Mouse (Mus musculus) megakaryocyte, embryonic 14.5 days (primary cell): ENCODE measurements at regions not wholly inside any gene's neighbourhood (a gene's known extent, or its start where the extent isn't known, plus 50 kb on each side); places are given as distances from the start of the nearest gene placed in this dataset.

Experiments
- H3K27me3 ChIP-seq: replicated peaks from 2 replicates; pipeline ENCODE3; 2012; ENCODE audit warnings: inconsistent platforms
- H3K36me3 ChIP-seq: replicated peaks from 2 replicates; pipeline ENCODE3; 2012; ENCODE audit warnings: low read length, inconsistent platforms, mixed read lengths
- H3K4me1 ChIP-seq: 2 replicates; pipeline ENCODE4 v1.6.1; 2012; ENCODE audit warnings: inconsistent platforms
- H3K4me3 ChIP-seq: replicated peaks from 2 replicates; pipeline ENCODE3; 2012; ENCODE audit warnings: moderate library complexity, mild to moderate bottlenecking, inconsistent platforms
- H3K9me3 ChIP-seq: 2 replicates; pipeline ENCODE4 v1.6.1; 2012; ENCODE audit warnings: inconsistent platforms
- FLI1 ChIP-seq: IDR thresholded peaks from 2 replicates; pipeline ENCODE4 v1.6.1; 2012; ENCODE audit warnings: low read length, inconsistent platforms, mixed read lengths
- GATA1 ChIP-seq: IDR thresholded peaks from 3 replicates; pipeline ENCODE4 v1.6.1; 2012; ENCODE audit warnings: mixed read lengths, low read length, inconsistent platforms, borderline replicate concordance

- H3K4me1 ChIP-seq, result peaks cover 57% of the 10 kb centered on the region
- H3K4me3 ChIP-seq, result no peak overlapping the region
- H3K36me3 ChIP-seq, result no peaks in the 10 kb centered on the region
- no peaks in the 10 kb centered on the region for H3K27me3 ChIP-seq
- no peak for TF ChIP-seq GATA1
- TF ChIP-seq FLI1, result no peak
- H3K9me3 ChIP-seq, result no peaks in the 10 kb centered on the region
Measured at GRCm38 (mm10) chr2:148325854-148326387, 69.2 kb upstream of the Sstr4 start.

- H3K36me3 ChIP-seq, result no peaks in the 10 kb centered on the region
- H3K9me3 ChIP-seq, result no peaks in the 10 kb centered on the region
- H3K27me3 ChIP-seq, result no peaks in the 10 kb centered on the region
- H3K4me3 ChIP-seq, result no peak overlapping the region
- TF ChIP-seq FLI1, result no peak
- peaks cover 62% of the 10 kb centered on the region for H3K4me1 ChIP-seq
Measured at GRCm38 (mm10) chr2:148326414-148326813, 68.7 kb upstream of the Sstr4 start.

- TF ChIP-seq GATA1 (no peak), FLI1 (no peak)
- Histone ChIP-seq H3K9me3 (no peaks in the 10 kb centered on the region), H3K4me1 (peaks cover 66% of the 10 kb centered on the region), H3K4me3 (peak overlapping the region; percentile 30), H3K27me3 (no peaks in the 10 kb centered on the region), H3K36me3 (no peaks in the 10 kb centered on the region)
Measured at GRCm38 (mm10) chr2:148327552-148327951, 67.6 kb upstream of the Sstr4 start.

- H3K4me1 ChIP-seq, result peaks cover 70% of the 10 kb centered on the region
- H3K4me3 ChIP-seq, result no peak overlapping the region
- TF ChIP-seq GATA1 (no peak), FLI1 (no peak)
- no peaks in the 10 kb centered on the region for H3K27me3 ChIP-seq
- H3K36me3 ChIP-seq, result no peaks in the 10 kb centered on the region
- no peaks in the 10 kb centered on the region for H3K9me3 ChIP-seq
Measured at GRCm38 (mm10) chr2:148330368-148330767, 64.8 kb upstream of the Sstr4 start.

GRCm38 (mm10) chr2:148334555-148334954 is 60.6 kb upstream of the Sstr4 start:
- Histone ChIP-seq H3K9me3 (no peaks in the 10 kb centered on the region), H3K4me1 (peaks cover 68% of the 10 kb centered on the region), H3K36me3 (no peaks in the 10 kb centered on the region), H3K27me3 (no peaks in the 10 kb centered on the region), H3K4me3 (no peak overlapping the region)
- TF ChIP-seq FLI1 (no peak), GATA1 (no peak)

DNA sequence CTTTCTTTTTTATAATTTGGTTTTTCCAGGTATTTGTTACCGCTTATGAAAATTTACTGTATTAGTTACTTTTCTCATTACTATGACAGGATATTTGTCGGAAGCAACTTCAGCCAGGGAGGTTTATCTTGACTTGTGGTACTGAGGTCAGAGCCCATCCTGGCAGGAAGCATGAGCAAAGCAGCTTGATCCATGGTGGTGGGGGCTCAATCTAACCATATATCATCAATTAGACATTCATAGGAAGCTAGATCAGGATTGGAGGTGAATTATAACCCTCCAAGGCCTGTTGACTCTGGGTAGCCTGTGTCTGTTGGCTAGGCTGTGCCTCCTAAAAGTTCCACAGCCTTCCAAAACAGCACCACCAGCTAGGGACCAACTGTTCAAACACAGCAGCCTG is 58.5 kb upstream of the Sstr4 start:
- Histone ChIP-seq H3K9me3 (no peaks in the 10 kb centered on the region), H3K4me3 (peak overlapping the region; percentile 33), H3K36me3 (no peaks in the 10 kb centered on the region), H3K4me1 (peaks cover 64% of the 10 kb centered on the region), H3K27me3 (no peaks in the 10 kb centered on the region)
- TF ChIP-seq GATA1 (no peak), FLI1 (no peak)

- H3K27me3 ChIP-seq, result no peaks in the 10 kb centered on the region
- TF ChIP-seq GATA1 (no peak), FLI1 (no peak)
- H3K4me3 ChIP-seq, result peak overlapping the region; percentile 69
- H3K36me3 ChIP-seq, result no peaks in the 10 kb centered on the region
- no peaks in the 10 kb centered on the region for H3K9me3 ChIP-seq
- H3K4me1 ChIP-seq, result peaks cover 70% of the 10 kb centered on the region
Measured at GRCm38 (mm10) chr2:148338308-148338768, 56.8 kb upstream of the Sstr4 start.

GRCm38 (mm10) chr2:148338894-148339293 is 56.2 kb upstream of the Sstr4 start:
- TF ChIP-seq GATA1 (no peak), FLI1 (no peak)
- Histone ChIP-seq H3K36me3 (no peaks in the 10 kb centered on the region), H3K9me3 (no peaks in the 10 kb centered on the region), H3K27me3 (no peaks in the 10 kb centered on the region), H3K4me3 (no peak overlapping the region), H3K4me1 (peaks cover 73% of the 10 kb centered on the region)

DNA sequence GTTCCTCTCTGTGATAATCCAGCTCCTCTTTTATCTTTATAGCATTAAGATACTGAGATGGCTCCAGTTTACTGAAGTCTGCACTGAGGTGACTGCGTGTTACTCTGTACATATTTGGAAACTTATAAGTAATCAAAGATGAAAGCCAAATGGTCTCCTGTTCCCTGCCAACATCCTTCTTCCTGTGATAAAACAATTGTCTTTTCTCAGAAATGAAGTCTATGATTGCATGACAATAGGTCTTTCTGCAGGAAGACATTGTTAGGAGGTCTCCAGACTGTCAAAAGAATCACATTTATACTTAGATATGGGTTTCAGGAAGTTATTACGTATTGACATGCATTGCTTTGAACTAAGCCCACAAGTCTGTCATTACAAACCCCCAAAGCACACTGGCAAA is 51.0 kb upstream of the Sstr4 start:
- Histone ChIP-seq H3K27me3 (no peaks in the 10 kb centered on the region), H3K9me3 (no peaks in the 10 kb centered on the region), H3K36me3 (no peaks in the 10 kb centered on the region), H3K4me3 (no peak overlapping the region), H3K4me1 (peaks cover 81% of the 10 kb centered on the region)
- TF ChIP-seq FLI1 (no peak), GATA1 (no peak)
